In genomic region chr8:120995424-120995823, GRCm38 (mm10) we compare ENCODE assay signal across 27 mouse cellular contexts.
DNase-seq lines count a peak whose midpoint lies in the region; ATAC-seq lines count a peak whose summit lies in the region.
"Had no signal": no experiment of that assay in that cellular context is flagged by ENCODE, and none has a peak within 500 bp of the region (broad histone marks: within the 10 kb centered on the region; RNA-seq: fewer than 3 reads in every experiment).

No protein-coding gene starts in this region.

- no peak overlapping the region for H3K4me3 ChIP-seq in limb, embryonic 11.5 days (ENCODE audit: low read depth, low read length)
- no peak overlapping the region for H3K4me3 ChIP-seq in limb, embryonic 10.5 days
- no peak overlapping the region for H3K4me3 ChIP-seq in intestine, embryonic 16.5 days (ENCODE audit: low read length)
- no peak overlapping the region for H3K4me3 ChIP-seq in limb, embryonic 12.5 days (replicated peaks)
- H3K4me3 ChIP-seq: forebrain, embryonic 10.5 days; forebrain, embryonic 13.5 days; gastrocnemius, adult 2 months; heart, embryonic 12.5 days; heart, embryonic 15.5 days had no signal

- no peak for DNase-seq in limb, embryonic 11.5 days (ENCODE audit: low spot score)
- DNase-seq in limb, embryonic 10.5 days (ENCODE audit: low spot score): no peak
- DNase-seq in ES-CJ7 (ENCODE audit: low read depth, low spot score): peak; percentile 46
- no peak for DNase-seq in cerebellum, postnatal 25 days
- no peak for DNase-seq in adipocyte (ENCODE audit: low spot score)
- DNase-seq in heart, postnatal 36 days: no peak
- DNase-seq: adrenal gland, adult 8-10 months; adrenal gland, postnatal 25 days; cerebellum, adult 11-12 months; cerebellum, adult 8-10 months; cerebellum, postnatal 10 days; gastrocnemius, adult 2 months; gastrocnemius, postnatal 25 days; heart, adult 18-20 months; heart, postnatal 10 days; heart, postnatal 4 days had no signal

- H3K4me2 ChIP-seq in limb, embryonic 11.5 days (ENCODE audit: low read depth, severe bottlenecking): no peak overlapping the region
- H3K4me2 ChIP-seq in intestine, embryonic 16.5 days (ENCODE audit: low read depth, low read length): no peak overlapping the region
- no peak overlapping the region for H3K4me2 ChIP-seq in limb, embryonic 12.5 days
- H3K4me2 ChIP-seq: forebrain, embryonic 13.5 days; heart, embryonic 12.5 days; heart, embryonic 15.5 days; hindbrain, embryonic 14.5 days had no signal

- no peaks in the 10 kb centered on the region for H3K9me3 ChIP-seq in limb, embryonic 11.5 days (ENCODE audit: control insufficient read depth, low read length)
- no peaks in the 10 kb centered on the region for H3K9me3 ChIP-seq in limb, embryonic 10.5 days (replicated peaks)
- no peaks in the 10 kb centered on the region for H3K9me3 ChIP-seq in intestine, embryonic 16.5 days (ENCODE audit: control insufficient read depth, low read length)
- 0 out of 2 replicates have a peak, but pooled peaks cover 5% of the 10 kb centered on the region for H3K9me3 ChIP-seq in limb, embryonic 12.5 days
- H3K9me3 ChIP-seq: forebrain, embryonic 10.5 days; forebrain, embryonic 13.5 days; heart, embryonic 12.5 days; heart, embryonic 15.5 days had no signal

- no peaks in the 10 kb centered on the region for H3K4me1 ChIP-seq in limb, embryonic 11.5 days (ENCODE audit: control insufficient read depth, insufficient read depth, low read length)
- peaks cover 38% of the 10 kb centered on the region for H3K4me1 ChIP-seq in limb, embryonic 10.5 days
- H3K4me1 ChIP-seq in intestine, embryonic 16.5 days (ENCODE audit: control insufficient read depth, insufficient read depth, low read length): peaks cover 24% of the 10 kb centered on the region
- peaks cover 5% of the 10 kb centered on the region; the same call in 1 of the 2 replicates for H3K4me1 ChIP-seq in limb, embryonic 12.5 days (replicated peaks)
- H3K4me1 ChIP-seq: forebrain, embryonic 13.5 days had no signal

- WGBS in limb, embryonic 11.5 days: 89% methylated on average over 9 of the region's 9 CpGs
- 85% methylated on average over 9 of the region's 9 CpGs for WGBS in limb, embryonic 10.5 days
- 60% methylated on average over 9 of the region's 9 CpGs for WGBS in intestine, embryonic 16.5 days
- WGBS in limb, embryonic 12.5 days: 82% methylated on average over 9 of the region's 9 CpGs

- no peak for ATAC-seq in limb, embryonic 11.5 days (ENCODE audit: insufficient number of reproducible peaks, low FRiP score, low TSS enrichment, low read depth)
- ATAC-seq in intestine, embryonic 16.5 days: peak; percentile 56
- ATAC-seq in limb, embryonic 12.5 days (ENCODE audit: insufficient number of reproducible peaks, insufficient read depth, low FRiP score, low TSS enrichment, low read depth): peak; percentile 16; the same call in 1 of the 2 replicates
- ATAC-seq: forebrain, embryonic 13.5 days; forebrain, embryonic 16.5 days; hindbrain, postnatal 0 days; Patski had no signal

- H3K36me3 ChIP-seq in limb, embryonic 11.5 days (ENCODE audit: control insufficient read depth, insufficient read depth, low read length): no peaks in the 10 kb centered on the region
- H3K36me3 ChIP-seq in limb, embryonic 10.5 days: no peaks in the 10 kb centered on the region
- H3K36me3 ChIP-seq in intestine, embryonic 16.5 days (ENCODE audit: control insufficient read depth, insufficient read depth, low read length): no peaks in the 10 kb centered on the region
- H3K36me3 ChIP-seq in limb, embryonic 12.5 days: no peaks in the 10 kb centered on the region
- H3K36me3 ChIP-seq: forebrain, embryonic 10.5 days; G1E; heart, embryonic 12.5 days; heart, embryonic 15.5 days had no signal

- intact Hi-C loops in heart, postnatal 36 days (cut with DNase I): no loop called here

- peak overlapping the region; percentile 27; the same call in 1 of the 2 replicates for H3K9ac ChIP-seq in limb, embryonic 11.5 days (ENCODE audit: low read length)
- H3K9ac ChIP-seq in intestine, embryonic 16.5 days (ENCODE audit: low read depth, low read length): peak overlapping the region; percentile 6; the same call in 1 of the 2 replicates
- no peak overlapping the region for H3K9ac ChIP-seq in limb, embryonic 12.5 days (replicated peaks)
- H3K9ac ChIP-seq: forebrain, embryonic 13.5 days; heart, embryonic 12.5 days; heart, embryonic 15.5 days; hindbrain, embryonic 14.5 days had no signal

- H3K27ac ChIP-seq in limb, embryonic 11.5 days (replicated peaks; ENCODE audit: low read depth, low read length): no peak overlapping the region
- no peak overlapping the region for H3K27ac ChIP-seq in limb, embryonic 10.5 days
- H3K27ac ChIP-seq in intestine, embryonic 16.5 days (ENCODE audit: low read length): no peak overlapping the region
- no peak overlapping the region for H3K27ac ChIP-seq in limb, embryonic 12.5 days
- H3K27ac ChIP-seq: forebrain, embryonic 10.5 days; forebrain, embryonic 13.5 days; gastrocnemius, adult 2 months; heart, embryonic 15.5 days; hindbrain, embryonic 14.5 days; hindbrain, postnatal 0 days had no signal

- H3K27me3 ChIP-seq in limb, embryonic 11.5 days (ENCODE audit: control insufficient read depth, insufficient read depth, low read length): peaks cover 6% of the 10 kb centered on the region; the same call in 1 of the 2 replicates
- H3K27me3 ChIP-seq in limb, embryonic 10.5 days (ENCODE audit: low read depth, poor library complexity, severe bottlenecking): peaks cover 91% of the 10 kb centered on the region
- H3K27me3 ChIP-seq in intestine, embryonic 16.5 days (replicated peaks; ENCODE audit: control insufficient read depth, insufficient read depth, low read length): no peaks in the 10 kb centered on the region
- peaks cover 81% of the 10 kb centered on the region for H3K27me3 ChIP-seq in limb, embryonic 12.5 days
- H3K27me3 ChIP-seq: forebrain, embryonic 13.5 days had no signal
